Mouse (Mus musculus) midbrain, embryonic 13.5 days (tissue): Measurements from ENCODE around the gene St6galnac5. TPM values are rescaled to one million over a fixed set of nuclear protein-coding genes. Genes with fewer than 3 reads are reported as not detected.
A peak's percentile ranks its signal among the peaks of the same experiment; 100 is the strongest.

Source experiments
- ATAC-seq: fragments of 200-750 bp; cut with Nextera tagmentation; 2 replicates; pipeline ENCODE4 v1.8.0; 2017; ENCODE audit warnings: mild to moderate bottlenecking, moderate TSS enrichment, moderate library complexity
- H3K27ac ChIP-seq: fragments of 300-500 bp; sonication (generic); 2 replicates; pipeline ENCODE4 v1.5.1; 2015; ENCODE audit warnings: inconsistent platforms, mild to moderate bottlenecking, moderate library complexity
- H3K27me3 ChIP-seq: fragments of 300-500 bp; sonication (generic); 2 replicates; pipeline ENCODE4 v1.6.1; 2015; ENCODE audit warnings: mild to moderate bottlenecking, inconsistent platforms
- H3K36me3 ChIP-seq: fragments of 300-500 bp; sonication (generic); 2 replicates; pipeline ENCODE4 v1.6.1; 2015; ENCODE audit warnings: mild to moderate bottlenecking, inconsistent platforms
- H3K4me1 ChIP-seq: fragments of 300-500 bp; sonication (generic); replicated peaks from 2 replicates; pipeline ENCODE4 v1.6.1; 2015; ENCODE audit warnings: inconsistent platforms
- H3K4me2 ChIP-seq: fragments of 300-500 bp; sonication (generic); replicated peaks from 2 replicates; pipeline ENCODE4 v1.6.1; 2015; ENCODE audit warnings: moderate library complexity, mild to moderate bottlenecking, inconsistent platforms
- H3K4me3 ChIP-seq: fragments of 300-500 bp; sonication (generic); replicated peaks from 2 replicates; pipeline ENCODE4 v1.5.1; 2015; ENCODE audit warnings: mild to moderate bottlenecking, inconsistent platforms
- H3K9ac ChIP-seq: fragments of 300-500 bp; sonication (generic); replicated peaks from 2 replicates; pipeline ENCODE4 v1.6.1; 2015; ENCODE audit warnings: mild to moderate bottlenecking, inconsistent platforms
- H3K9me3 ChIP-seq: fragments of 300-500 bp; sonication (generic); 2 replicates; pipeline ENCODE4 v1.6.1; 2016; ENCODE audit warnings: mild to moderate bottlenecking, inconsistent platforms
- WGBS: fragments of 180-500 bp; shearing (Covaris S2); methylation state at CpG from one replicate; pipeline ENCODE4 v1.1.7; 2015; 5-methylcytosine and 5-hydroxymethylcytosine counted together
- polyA plus RNA-seq: library from polyadenylated mRNA; unstranded; fragments of >200 nt; fragmentation: Nextera tagmentation; extraction: Ambion mirVana; gene quantifications from 2 replicates; pipeline ENCODE4 v1.2.1, GENCODE M21; 2015

Gene St6galnac5
- polyA plus RNA-seq, 1 experiment from 2014 or later = 17.8 TPM

DNA sequence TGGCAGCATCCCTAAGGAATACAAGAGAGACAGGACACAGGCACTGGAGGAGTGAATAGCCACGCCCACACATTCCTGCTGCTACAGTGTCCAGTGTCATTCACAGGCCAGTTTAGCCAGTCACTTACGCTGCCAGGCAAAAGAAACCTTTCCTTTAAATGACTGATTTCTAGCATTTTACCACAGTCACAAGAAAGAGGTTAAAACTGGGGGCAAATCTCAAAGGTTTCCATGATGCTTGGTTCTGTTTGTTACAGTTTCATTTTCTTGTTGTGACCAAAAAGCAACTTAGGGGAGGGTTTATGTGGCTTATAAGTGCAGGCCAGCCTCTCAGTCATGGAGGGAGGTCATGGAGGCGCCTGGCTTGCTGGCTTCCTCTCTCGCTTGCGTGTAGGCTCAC, 74.4 kb downstream of the St6galnac5 start:
- H3K27me3 ChIP-seq = no peaks in the 10 kb centered on the region
- no peak overlapping the region for H3K4me3 ChIP-seq
- no peaks in the 10 kb centered on the region for H3K9me3 ChIP-seq
- ATAC-seq = no peak
- H3K4me1 ChIP-seq = peaks cover 9% of the 10 kb centered on the region; the same call in 1 of the 2 replicates
- H3K27ac ChIP-seq = no peak overlapping the region
- H3K36me3 ChIP-seq = no peaks in the 10 kb centered on the region
- 84% methylated on average over 5 of the region's 5 CpGs for WGBS
- no peak overlapping the region for H3K4me2 ChIP-seq
- no peak overlapping the region for H3K9ac ChIP-seq

DNA sequence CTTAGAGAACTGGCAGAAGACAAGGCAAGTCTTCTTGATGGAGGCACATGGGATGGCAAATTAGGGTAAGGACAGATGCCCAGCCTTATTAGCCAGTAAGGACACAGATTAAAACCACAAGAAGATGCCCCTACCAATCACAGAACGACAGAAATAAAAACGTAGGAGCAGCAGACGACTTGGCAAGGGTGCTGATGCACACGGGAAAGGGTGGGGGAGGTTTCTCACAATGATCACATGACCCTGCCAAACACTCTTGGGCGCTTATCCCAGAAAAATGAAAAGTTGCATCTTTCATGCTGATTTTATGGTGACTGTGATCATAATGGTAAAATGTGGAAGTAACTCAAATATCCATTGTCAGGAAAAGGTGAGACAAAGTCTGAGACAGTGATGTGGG, 75.0 kb downstream of the St6galnac5 start:
- Histone ChIP-seq H3K9ac (no peak overlapping the region), H3K4me3 (no peak overlapping the region), H3K4me1 (peaks cover 9% of the 10 kb centered on the region; the same call in 1 of the 2 replicates), H3K36me3 (no peaks in the 10 kb centered on the region), H3K27me3 (no peaks in the 10 kb centered on the region), H3K4me2 (no peak overlapping the region), H3K9me3 (no peaks in the 10 kb centered on the region), H3K27ac (no peak overlapping the region)
- ATAC-seq = no peak
- 83% methylated on average over 5 of the region's 5 CpGs for WGBS

DNA sequence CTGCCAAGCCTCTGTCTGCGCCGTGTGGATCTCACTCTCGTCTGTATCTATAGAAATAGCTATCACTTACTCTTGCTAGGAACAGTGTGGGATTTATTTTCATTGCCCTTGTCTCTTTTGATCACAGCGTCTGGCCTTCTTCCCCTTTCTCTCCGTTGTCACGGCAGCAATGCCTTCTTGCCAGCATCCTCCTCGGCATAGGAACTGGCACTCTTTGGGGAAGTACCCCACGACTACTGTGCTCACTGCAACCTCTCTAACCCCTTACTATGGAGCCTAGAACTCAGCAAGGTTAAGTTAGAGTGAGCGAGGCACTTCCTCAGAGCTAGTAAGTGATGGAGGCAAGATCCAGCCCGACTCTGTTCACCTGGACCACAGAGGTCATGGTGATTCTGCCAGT, 76.2 kb downstream of the St6galnac5 start:
- no peak overlapping the region for H3K4me2 ChIP-seq
- H3K9ac ChIP-seq = no peak overlapping the region
- no peak overlapping the region for H3K4me3 ChIP-seq
- H3K36me3 ChIP-seq = no peaks in the 10 kb centered on the region
- no peaks in the 10 kb centered on the region for H3K9me3 ChIP-seq
- no peak overlapping the region for H3K27ac ChIP-seq
- ATAC-seq = no peak
- no peaks in the 10 kb centered on the region for H3K27me3 ChIP-seq
- 49% methylated on average over 10 of the region's 10 CpGs for WGBS
- peaks cover 9% of the 10 kb centered on the region; the same call in 1 of the 2 replicates for H3K4me1 ChIP-seq

DNA sequence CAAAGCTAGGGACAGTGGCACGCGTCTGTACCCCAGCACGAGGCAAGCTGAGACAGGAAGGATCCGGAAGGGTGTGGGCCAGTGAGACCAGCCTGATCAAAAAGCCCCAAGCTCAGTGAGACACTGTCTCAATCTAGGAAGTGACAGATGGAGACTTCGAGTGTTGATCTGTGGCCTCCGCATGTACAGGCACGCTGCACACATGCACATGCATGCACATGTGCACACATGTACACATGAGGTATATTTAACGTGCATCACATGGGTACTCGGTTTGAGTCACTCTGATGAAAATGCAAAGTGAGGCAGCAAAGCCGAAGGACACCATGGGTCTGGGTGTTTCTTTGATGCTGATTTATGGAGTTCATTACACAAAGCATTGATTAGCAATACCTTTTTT, 77.0 kb downstream of the St6galnac5 start:
- WGBS = 93% methylated on average over 10 of the region's 10 CpGs
- Histone ChIP-seq H3K27me3 (no peaks in the 10 kb centered on the region), H3K36me3 (no peaks in the 10 kb centered on the region), H3K9me3 (no peaks in the 10 kb centered on the region), H3K4me1 (peaks cover 9% of the 10 kb centered on the region; the same call in 1 of the 2 replicates), H3K9ac (no peak overlapping the region), H3K4me3 (no peak overlapping the region), H3K27ac (no peak overlapping the region), H3K4me2 (no peak overlapping the region)
- ATAC-seq = no peak

DNA sequence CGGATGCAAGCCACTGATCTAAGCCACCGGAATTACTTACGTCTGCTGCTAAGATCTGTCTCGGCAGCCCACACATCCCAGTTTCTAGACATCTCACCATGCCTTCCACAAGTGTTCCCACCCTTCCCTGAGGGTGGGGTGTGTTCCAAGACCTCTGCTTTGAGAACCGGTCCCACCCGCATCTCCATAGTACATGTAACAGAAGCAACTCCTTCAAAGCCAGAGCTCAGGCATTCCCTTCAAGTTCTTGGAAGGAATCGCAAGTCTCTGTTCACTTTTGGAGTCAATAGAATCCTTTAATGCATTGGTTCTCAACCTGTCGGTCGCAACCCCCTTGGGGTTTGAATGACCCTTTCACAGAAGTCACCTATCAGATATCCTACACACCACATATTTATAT, 83.1 kb downstream of the St6galnac5 start:
- 94% methylated on average over 9 of the region's 9 CpGs for WGBS
- H3K4me2 ChIP-seq = no peak overlapping the region
- no peak overlapping the region for H3K9ac ChIP-seq
- H3K36me3 ChIP-seq = no peaks in the 10 kb centered on the region
- H3K27me3 ChIP-seq = no peaks in the 10 kb centered on the region
- no peaks in the 10 kb centered on the region for H3K9me3 ChIP-seq
- H3K4me1 ChIP-seq = no peaks in the 10 kb centered on the region
- ATAC-seq = no peak
- H3K4me3 ChIP-seq = no peak overlapping the region
- H3K27ac ChIP-seq = no peak overlapping the region

DNA sequence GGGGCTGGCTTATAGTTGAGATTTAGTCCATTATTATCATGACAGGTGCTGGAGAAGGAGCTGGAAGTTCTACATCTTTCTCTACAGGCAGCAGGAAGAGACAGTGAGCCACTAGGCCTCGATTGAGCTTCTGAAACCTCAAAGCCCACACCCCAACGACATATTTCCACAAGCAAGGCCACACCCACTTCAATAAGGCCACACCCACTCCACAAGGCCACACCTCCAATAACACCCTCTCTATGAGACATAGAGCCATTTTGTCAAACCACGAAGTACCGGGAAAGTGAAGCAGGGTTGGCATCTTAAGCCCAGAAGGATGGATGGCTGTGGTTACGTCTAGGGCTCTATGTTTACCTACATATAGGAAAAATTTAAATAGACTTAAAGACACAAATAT, 84.8 kb downstream of the St6galnac5 start:
- Histone ChIP-seq H3K36me3 (no peaks in the 10 kb centered on the region), H3K4me1 (no peaks in the 10 kb centered on the region), H3K9ac (no peak overlapping the region), H3K27me3 (no peaks in the 10 kb centered on the region), H3K9me3 (no peaks in the 10 kb centered on the region), H3K4me3 (no peak overlapping the region), H3K4me2 (no peak overlapping the region), H3K27ac (no peak overlapping the region)
- 86% methylated on average over 5 of the region's 5 CpGs for WGBS
- no peak for ATAC-seq

DNA sequence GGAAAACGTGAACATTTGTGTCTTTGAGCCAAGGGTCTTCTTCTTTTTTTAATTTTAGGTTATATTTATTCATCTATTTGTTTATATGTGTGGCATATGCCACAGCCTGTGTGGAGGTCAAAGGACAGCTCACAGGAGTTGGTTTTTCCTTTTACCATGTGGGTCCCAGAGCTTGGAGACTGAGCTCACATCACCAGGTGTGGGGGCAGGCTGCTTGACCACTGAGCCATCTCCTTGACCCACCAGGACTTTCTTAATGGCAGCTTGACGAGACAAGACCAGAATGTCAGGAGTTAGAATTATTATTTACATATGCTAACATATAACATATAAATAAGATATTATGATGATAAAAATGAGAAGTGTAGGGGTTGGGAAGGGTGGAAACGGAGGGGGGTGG, 85.9 kb downstream of the St6galnac5 start:
- Histone ChIP-seq H3K9me3 (no peaks in the 10 kb centered on the region), H3K36me3 (no peaks in the 10 kb centered on the region), H3K4me2 (no peak overlapping the region), H3K27ac (no peak overlapping the region), H3K4me3 (no peak overlapping the region), H3K27me3 (no peaks in the 10 kb centered on the region), H3K9ac (no peak overlapping the region), H3K4me1 (no peaks in the 10 kb centered on the region)
- ATAC-seq = no peak
- 83% methylated on average over 3 of the region's 3 CpGs for WGBS

DNA sequence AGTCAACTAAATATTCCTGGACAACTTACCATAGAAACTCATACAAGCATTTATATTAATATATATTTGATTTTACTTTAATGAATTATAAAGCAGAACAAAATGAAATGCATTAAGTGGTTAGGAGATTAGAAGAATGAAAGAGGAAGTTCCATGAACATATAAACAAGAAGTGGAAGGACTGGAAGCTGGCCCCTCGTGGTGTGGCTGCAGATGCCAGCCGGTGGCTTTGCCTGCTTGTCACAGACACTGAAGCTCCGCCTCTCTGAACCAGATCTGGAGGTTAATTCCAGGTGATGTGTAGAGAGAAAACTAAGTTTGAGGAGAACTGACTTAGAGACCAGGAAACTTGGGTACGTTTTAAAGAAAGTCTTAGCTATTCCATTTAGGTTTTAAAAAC, 87.1 kb downstream of the St6galnac5 start:
- no peaks in the 10 kb centered on the region for H3K9me3 ChIP-seq
- no peak for ATAC-seq
- 65% methylated on average over 4 of the region's 4 CpGs for WGBS
- H3K9ac ChIP-seq = no peak overlapping the region
- H3K27me3 ChIP-seq = no peaks in the 10 kb centered on the region
- H3K4me1 ChIP-seq = 0 out of 2 replicates have a peak, but pooled peaks cover 1% of the 10 kb centered on the region
- H3K4me2 ChIP-seq = no peak overlapping the region
- no peak overlapping the region for H3K4me3 ChIP-seq
- H3K36me3 ChIP-seq = no peaks in the 10 kb centered on the region
- H3K27ac ChIP-seq = no peak overlapping the region

DNA sequence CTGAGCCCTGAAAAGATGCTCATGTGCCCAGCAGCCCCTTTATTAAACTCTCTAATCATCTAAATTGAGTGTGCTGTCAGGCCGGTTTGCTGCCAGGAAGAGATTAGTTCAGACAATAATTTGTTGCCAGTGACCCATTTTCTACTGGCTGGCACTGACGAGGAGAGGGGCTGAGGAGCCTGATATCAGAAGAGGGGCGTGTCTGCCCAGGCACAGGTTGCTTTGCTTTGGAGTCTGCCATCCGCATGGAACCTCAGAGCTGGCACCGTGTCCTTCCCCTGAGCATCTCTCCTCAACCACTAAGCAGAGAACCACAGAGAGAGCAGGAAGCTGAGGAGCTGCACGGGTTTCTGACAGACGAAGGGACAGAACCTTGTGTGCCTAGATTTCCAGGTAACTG, 93.9 kb downstream of the St6galnac5 start:
- 68% methylated on average over 7 of the region's 7 CpGs for WGBS
- Histone ChIP-seq H3K4me1 (peaks cover 16% of the 10 kb centered on the region; the same call in 1 of the 2 replicates), H3K4me3 (no peak overlapping the region)

DNA sequence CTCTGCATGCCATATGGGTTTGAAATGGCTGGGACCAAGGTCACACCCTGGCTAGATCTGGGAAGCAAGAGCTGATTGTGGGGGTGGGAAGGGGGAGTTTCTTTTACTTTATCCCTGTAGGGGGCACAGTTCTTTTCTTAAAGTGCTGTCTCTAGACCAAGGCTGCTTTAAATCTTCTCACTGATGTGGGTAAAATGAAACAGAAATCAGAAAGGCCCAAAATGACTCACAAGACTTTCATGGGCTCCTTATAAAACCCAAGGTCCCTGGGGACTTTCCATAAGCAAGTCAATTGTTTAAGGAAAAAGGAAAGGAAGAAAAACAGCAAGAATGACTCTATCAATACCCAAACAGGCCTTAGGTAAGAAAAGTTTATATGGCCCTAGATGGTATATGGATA, 95.3 kb downstream of the St6galnac5 start:
- H3K9ac ChIP-seq = no peak overlapping the region
- no peaks in the 10 kb centered on the region for H3K36me3 ChIP-seq
- H3K4me2 ChIP-seq = no peak overlapping the region
- no peaks in the 10 kb centered on the region for H3K9me3 ChIP-seq
- H3K27me3 ChIP-seq = no peaks in the 10 kb centered on the region
- no peak overlapping the region for H3K4me3 ChIP-seq
- no peak overlapping the region for H3K27ac ChIP-seq
- H3K4me1 ChIP-seq = peaks cover 17% of the 10 kb centered on the region; the same call in 1 of the 2 replicates
- no peak for ATAC-seq

More for the DNA sequence above, 93.9 kb downstream of the St6galnac5 start:
- H3K9ac ChIP-seq = no peak overlapping the region
- no peaks in the 10 kb centered on the region for H3K9me3 ChIP-seq
- ATAC-seq = no peak
- no peaks in the 10 kb centered on the region for H3K27me3 ChIP-seq
- H3K27ac ChIP-seq = no peak overlapping the region
- no peaks in the 10 kb centered on the region for H3K36me3 ChIP-seq
- H3K4me2 ChIP-seq = no peak overlapping the region

DNA sequence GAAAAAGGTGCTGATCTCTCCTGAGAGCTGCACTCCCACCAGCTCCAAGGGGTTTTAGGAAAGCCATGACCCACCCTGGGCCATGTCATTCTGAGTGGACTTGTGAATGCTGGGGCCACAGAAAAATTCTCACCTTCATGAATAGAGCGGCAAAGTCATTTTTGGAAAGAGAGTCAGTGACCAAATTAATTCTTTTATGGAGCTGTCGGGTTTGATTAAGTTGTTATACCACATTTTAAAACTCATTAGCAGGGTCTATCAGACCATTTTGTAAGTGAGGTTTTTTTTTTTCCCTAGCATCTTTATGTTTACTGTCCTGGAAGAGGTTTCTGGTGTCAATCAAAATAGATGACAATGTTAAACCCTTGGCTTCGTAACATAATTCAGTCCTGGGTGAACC, 98.5 kb downstream of the St6galnac5 start:
- no peak for ATAC-seq
- Histone ChIP-seq H3K4me1 (peaks cover 34% of the 10 kb centered on the region), H3K4me2 (no peak overlapping the region), H3K27ac (no peak overlapping the region), H3K36me3 (no peaks in the 10 kb centered on the region), H3K27me3 (no peaks in the 10 kb centered on the region), H3K9me3 (no peaks in the 10 kb centered on the region), H3K4me3 (no peak overlapping the region), H3K9ac (no peak overlapping the region)
- WGBS = 69% methylated on average over 3 of the region's 3 CpGs

DNA sequence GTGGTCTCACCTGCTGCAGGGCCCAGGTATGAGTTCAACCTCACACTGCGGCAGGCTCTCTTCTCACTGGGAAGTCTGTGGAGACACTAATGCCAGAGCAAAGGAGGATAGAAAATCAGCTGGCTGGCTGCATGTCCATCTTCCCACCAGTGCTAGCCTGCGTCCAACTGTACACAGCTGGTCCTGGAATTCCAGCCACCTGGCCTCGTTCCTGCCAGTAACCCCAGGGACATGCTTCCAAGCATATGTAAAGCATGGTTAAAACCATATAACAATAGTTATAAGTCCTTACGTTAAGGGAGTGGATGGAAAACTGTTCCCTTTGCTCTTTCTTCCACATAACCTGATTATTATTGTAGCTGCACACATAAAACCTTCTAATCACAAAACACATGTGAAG, 100.3 kb downstream of the St6galnac5 start:
- no peak overlapping the region for H3K27ac ChIP-seq
- ATAC-seq = no peak
- WGBS = 78% methylated on average over 4 of the region's 4 CpGs

DNA sequence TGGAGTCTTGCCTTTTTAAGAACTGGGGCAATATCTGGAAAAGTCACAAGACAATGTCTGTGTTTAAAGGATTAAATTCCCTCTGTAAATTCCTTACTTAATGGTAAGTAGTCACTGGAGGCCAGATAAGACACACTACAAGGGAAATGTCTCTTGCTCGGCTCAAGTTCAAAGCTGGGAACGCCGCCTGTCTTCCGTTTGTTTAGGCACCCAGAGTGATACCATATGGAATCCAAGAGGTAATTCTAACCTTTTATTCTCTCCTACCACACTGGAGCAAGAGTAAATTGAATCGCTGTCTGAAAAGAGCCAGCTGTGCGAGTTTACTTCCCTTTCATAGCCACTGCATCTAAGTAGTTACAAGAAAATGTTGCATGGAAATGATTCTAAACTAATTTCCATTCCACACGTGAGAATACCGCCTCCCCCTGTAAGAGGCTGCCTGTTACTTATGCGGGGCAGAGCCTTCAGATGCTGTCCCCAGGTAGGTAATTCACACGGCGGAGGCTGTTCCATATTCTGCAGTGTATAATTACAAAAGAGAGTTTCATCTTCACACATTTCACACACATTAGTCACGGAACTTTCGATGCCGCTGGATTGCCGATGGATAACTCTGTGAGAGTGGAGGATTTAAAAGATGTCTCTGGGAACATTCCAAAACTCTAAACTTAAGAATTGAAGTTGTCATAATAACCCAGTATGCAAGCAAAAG, 101.8 kb downstream of the St6galnac5 start:
- peak; percentile 7; the same call in 1 of the 2 replicates for ATAC-seq
- no peak overlapping the region for H3K4me2 ChIP-seq
- peaks cover 34% of the 10 kb centered on the region for H3K4me1 ChIP-seq
- no peak overlapping the region for H3K4me3 ChIP-seq
- no peaks in the 10 kb centered on the region for H3K36me3 ChIP-seq
- H3K9me3 ChIP-seq = no peaks in the 10 kb centered on the region
- no peak overlapping the region for H3K9ac ChIP-seq
- 42% methylated on average over 15 of the region's 15 CpGs for WGBS
- H3K27me3 ChIP-seq = no peaks in the 10 kb centered on the region
- H3K27ac ChIP-seq = no peak overlapping the region

More for the DNA sequence above, 100.3 kb downstream of the St6galnac5 start:
- H3K4me2 ChIP-seq = no peak overlapping the region
- no peak overlapping the region for H3K9ac ChIP-seq
- no peaks in the 10 kb centered on the region for H3K27me3 ChIP-seq
- no peak overlapping the region for H3K4me3 ChIP-seq
- H3K36me3 ChIP-seq = no peaks in the 10 kb centered on the region
- H3K4me1 ChIP-seq = peaks cover 34% of the 10 kb centered on the region
- no peaks in the 10 kb centered on the region for H3K9me3 ChIP-seq
